Mouse (Mus musculus) thymus, adult 2 months (tissue): ENCODE measurements around the gene Ccdc117. TPM values are rescaled to one million over a fixed set of nuclear protein-coding genes. Genes with fewer than 3 reads are reported as not detected.

Experiments used
- DNase-seq: peaks from one replicate; pipeline ENCODE4 v3.0.0; 2021
- H3K27ac ChIP-seq: fragments of 200-500 bp; 2 replicates; pipeline ENCODE4 v1.5.1; 2012; ENCODE audit warnings: low read length, control low read depth; ENCODE audit not compliant: control insufficient read depth, insufficient read depth
- H3K27me3 ChIP-seq: fragments of 200-500 bp; 2 replicates; pipeline ENCODE4 v1.6.1; 2012; ENCODE audit warnings: mild to moderate bottlenecking, low read length, moderate library complexity, mixed read lengths; ENCODE audit not compliant: control insufficient read depth, insufficient read depth
- H3K36me3 ChIP-seq: fragments of 200-500 bp; 2 replicates; pipeline ENCODE4 v1.6.1; 2012; ENCODE audit warnings: mild to moderate bottlenecking, low read length, moderate library complexity; ENCODE audit not compliant: control insufficient read depth, insufficient read depth
- H3K4me1 ChIP-seq: fragments of 200-500 bp; replicated peaks from 2 replicates; pipeline ENCODE4 v1.6.1; 2012; ENCODE audit warnings: low read length; ENCODE audit not compliant: control insufficient read depth, insufficient read depth
- H3K4me3 ChIP-seq: fragments of 200-500 bp; 2 replicates; pipeline ENCODE4 v1.5.1; 2012; ENCODE audit warnings: mild to moderate bottlenecking, low read length, control low read depth, moderate library complexity; ENCODE audit not compliant: control insufficient read depth, insufficient read depth
- CTCF ChIP-seq: fragments of 200-500 bp; IDR thresholded peaks from 2 replicates; pipeline ENCODE4 v1.5.1; 2012; ENCODE audit warnings: mild to moderate bottlenecking, control low read depth, low read length, moderate library complexity, borderline replicate concordance; ENCODE audit not compliant: control insufficient read depth, poor library complexity, insufficient read depth; ENCODE audit errors: extremely low read depth
- POLR2A ChIP-seq: fragments of 200-500 bp; IDR thresholded peaks from 2 replicates; pipeline ENCODE4 v1.6.1; 2012; ENCODE audit warnings: mild to moderate bottlenecking, low read length, control low read depth, moderate library complexity; ENCODE audit not compliant: control insufficient read depth, poor library complexity, insufficient read depth; ENCODE audit errors: extremely low read depth
- WGBS: fragments of 180-500 bp; shearing (Covaris S2); methylation state at CpG from one replicate; pipeline ENCODE4 v1.1.7; 2018; 5-methylcytosine and 5-hydroxymethylcytosine counted together
- polyA plus RNA-seq: library from polyadenylated mRNA; depleted of rRNA; stranded (reverse); fragments of >200 nt; gene quantifications from 2 replicates; pipeline ENCODE4 v1.2.3, GENCODE M21; 2012

Gene Ccdc117
- polyA plus RNA-seq, 1 experiment, result 12.2 TPM

DNA sequence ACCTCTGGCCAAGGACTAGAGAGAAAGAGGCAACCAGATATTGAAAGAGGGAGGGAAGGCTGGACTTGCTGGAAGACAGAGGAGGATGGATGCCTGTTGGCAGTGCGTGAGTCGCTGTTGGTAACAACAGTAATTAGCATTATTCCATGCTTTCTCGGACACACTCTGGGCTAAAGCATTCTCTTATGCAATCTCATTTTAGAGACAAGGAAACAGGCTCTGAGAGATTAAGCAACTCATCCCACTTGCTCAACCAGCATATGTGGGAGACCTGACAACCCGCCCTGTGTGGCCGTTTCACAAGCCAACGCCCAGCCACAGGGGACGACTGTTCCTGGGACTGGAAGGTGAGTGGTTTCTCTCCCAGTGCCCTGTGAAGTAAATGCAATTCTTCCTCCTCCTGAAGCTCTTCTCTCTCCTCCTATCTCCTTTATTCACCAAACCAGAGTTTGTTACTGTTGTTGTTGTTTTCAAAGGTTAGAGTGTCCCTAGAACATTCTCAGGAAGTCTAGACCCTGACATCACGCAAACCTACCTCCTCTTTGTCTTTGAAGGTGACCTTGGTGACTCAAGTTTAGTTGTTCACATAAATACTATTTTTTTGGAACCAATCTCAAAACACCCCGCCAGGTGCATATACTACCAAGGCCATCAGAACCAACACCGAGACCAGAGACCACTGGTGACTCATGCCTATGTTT is 39.5 kb downstream of the Ccdc117 start:
- no peaks in the 10 kb centered on the region for H3K36me3 ChIP-seq
- peak overlapping the region; percentile 18; the same call in 1 of the 2 replicates for H3K27ac ChIP-seq
- DNase-seq, result no peak
- 82% methylated on average over 10 of the region's 10 CpGs for WGBS
- TF ChIP-seq POLR2A, result no peak
- no peak for TF ChIP-seq CTCF
- peaks cover 45% of the 10 kb centered on the region for H3K4me1 ChIP-seq
- no peaks in the 10 kb centered on the region for H3K27me3 ChIP-seq
- no peak overlapping the region for H3K4me3 ChIP-seq

DNA sequence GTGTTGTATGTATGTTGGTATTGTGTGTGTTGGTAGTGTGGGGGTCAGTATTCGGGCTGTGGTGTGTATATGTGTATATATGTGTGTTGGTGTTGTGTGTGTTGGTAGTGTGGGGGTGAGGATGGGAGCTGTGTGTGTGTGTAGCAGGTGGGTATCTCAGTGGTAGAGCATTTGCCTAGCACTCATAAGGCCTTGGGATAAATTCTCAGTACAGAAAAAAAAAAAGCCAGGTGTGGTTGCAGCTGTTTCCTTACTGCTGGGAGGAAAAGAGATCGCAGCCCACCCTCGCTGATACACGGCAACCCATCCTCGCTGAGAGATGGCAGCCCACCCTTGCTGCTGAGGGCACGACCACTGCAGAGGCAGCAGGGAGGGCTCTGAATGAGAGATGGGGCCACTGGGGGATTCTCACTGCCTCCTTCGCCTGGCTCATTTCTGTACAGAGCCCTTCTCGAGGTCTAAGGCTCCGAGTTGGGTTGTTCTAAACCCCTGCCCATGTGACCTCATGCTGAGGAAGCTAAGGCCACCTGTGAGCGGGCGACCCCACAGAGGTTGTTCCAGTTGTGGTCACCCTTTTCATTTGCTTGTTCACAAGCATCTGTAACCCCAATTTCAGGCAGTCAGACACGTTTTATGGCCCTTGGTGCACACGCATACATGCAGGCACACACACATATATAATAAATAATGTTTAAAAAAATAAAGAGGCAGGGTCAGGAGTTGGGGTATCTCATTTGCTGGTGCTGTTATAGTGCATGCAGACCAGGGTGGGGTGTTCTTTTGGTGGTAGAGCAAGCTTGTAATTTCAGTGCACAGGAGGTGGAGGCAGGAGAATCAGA is 40.9 kb downstream of the Ccdc117 start:
- H3K27ac ChIP-seq, result peak overlapping the region; percentile 72
- TF ChIP-seq CTCF (no peak), POLR2A (no peak)
- H3K27me3 ChIP-seq, result no peaks in the 10 kb centered on the region
- 13% methylated on average over 13 of the region's 13 CpGs for WGBS
- H3K4me1 ChIP-seq, result peaks cover 53% of the 10 kb centered on the region
- H3K36me3 ChIP-seq, result no peaks in the 10 kb centered on the region
- peak; percentile 63 for DNase-seq
- H3K4me3 ChIP-seq, result no peak overlapping the region

DNA sequence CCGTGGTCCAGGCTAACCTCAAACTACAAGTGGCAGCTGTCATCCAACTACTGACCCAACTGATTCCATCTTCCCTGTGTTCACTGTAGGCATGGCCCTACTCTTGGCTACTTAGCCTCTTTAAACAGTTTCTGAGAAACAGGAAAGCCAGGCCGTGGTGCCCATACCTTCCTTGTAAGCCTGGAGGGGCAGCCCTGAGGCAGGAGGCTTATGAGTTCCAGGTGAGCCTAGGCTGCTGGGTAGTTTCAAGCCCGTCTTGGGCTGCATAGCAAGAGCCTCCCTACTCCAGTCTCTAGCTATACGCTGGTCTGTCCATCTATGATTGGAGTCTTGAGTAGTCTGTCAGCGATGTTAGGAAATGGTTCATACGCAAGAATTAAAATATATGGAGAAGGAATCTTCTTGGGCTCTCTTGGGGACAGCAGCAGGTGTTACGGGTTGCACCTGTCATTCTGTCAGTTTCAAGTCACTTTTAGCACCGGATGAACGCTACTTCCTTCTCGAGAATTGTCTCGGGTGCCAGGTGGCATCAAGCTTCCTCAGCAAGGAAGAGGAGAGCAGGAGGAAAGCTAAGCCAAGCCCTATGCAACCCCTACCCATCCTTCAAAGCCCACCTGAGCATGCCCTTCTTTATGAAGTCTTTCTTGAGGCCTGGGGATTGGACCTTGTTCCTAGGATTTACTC is 41.9 kb downstream of the Ccdc117 start:
- Histone ChIP-seq H3K4me3 (no peak overlapping the region), H3K36me3 (no peaks in the 10 kb centered on the region), H3K4me1 (peaks cover 49% of the 10 kb centered on the region), H3K27me3 (no peaks in the 10 kb centered on the region), H3K27ac (peak overlapping the region; percentile 72)
- peak; percentile 72 for DNase-seq
- no peak for TF ChIP-seq POLR2A
- TF ChIP-seq CTCF, result no peak
- 16% methylated on average over 11 of the region's 11 CpGs for WGBS

DNA sequence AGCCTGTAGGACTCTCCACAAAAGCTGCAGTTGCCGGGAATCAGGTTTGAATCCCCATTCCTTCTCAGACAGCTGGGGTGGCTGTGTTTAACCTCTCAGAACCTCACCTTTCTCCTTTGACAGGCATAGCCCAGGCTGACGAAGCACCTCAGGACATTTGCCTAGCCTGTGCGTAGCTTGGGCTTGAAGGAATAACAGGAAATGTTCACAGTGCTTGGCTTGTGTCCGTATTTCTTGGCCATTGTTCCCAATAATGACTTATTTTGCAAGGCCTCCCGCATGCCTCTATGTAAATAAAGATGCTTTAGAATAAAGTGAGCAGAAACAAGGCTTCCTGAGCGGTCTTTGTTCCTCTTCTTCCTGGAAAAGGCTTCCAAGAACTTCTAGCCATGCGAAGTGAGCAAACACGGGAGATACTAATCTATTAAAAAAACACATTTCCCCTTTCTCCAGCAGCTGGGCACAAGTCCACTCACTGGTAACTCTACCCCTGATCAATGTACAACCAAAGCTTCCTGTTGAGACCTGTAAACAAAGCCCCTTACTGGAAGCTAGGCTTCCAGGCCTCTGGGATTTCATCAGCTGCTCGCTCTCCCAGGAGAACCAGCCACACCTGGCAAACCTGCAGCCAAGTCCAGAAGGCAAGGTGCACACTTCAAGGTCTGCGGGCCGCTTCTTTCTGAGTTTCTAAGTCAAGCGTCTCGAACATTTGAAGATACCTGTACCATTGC is 42.9 kb downstream of the Ccdc117 start:
- WGBS, result 62% methylated on average over 13 of the region's 13 CpGs
- Histone ChIP-seq H3K27ac (peak overlapping the region; percentile 72), H3K4me3 (no peak overlapping the region), H3K4me1 (peaks cover 49% of the 10 kb centered on the region), H3K27me3 (no peaks in the 10 kb centered on the region), H3K36me3 (no peaks in the 10 kb centered on the region)
- DNase-seq, result no peak
- TF ChIP-seq POLR2A, result no peak
- no peak for TF ChIP-seq CTCF

DNA sequence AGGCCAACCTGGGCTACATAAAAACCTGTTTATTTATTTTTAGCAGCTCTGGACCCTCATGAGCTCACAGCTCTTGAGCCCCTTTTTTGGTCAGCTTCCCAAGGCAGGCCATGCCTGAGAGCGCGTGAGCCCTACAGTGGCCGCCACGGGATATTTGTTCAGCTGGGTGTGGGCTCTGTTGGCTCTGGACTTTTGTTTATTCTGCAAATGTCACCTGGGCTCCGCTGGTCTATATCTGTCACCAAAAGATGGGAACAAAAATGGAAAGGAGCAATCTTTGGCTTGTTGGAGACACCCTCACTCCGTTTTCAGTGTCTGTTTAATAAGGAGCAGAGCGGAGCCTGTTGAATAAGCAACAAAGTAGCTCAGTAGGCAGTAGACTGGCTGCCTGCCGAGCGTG is 43.6 kb downstream of the Ccdc117 start:
- no peaks in the 10 kb centered on the region for H3K27me3 ChIP-seq

More for the DNA sequence above, 43.6 kb downstream of the Ccdc117 start:
- no peak for DNase-seq
- H3K4me3 ChIP-seq, result no peak overlapping the region
- H3K4me1 ChIP-seq, result peaks cover 49% of the 10 kb centered on the region
- no peak overlapping the region for H3K27ac ChIP-seq
- TF ChIP-seq POLR2A, result no peak
- TF ChIP-seq CTCF, result no peak
- no peaks in the 10 kb centered on the region for H3K36me3 ChIP-seq
- 98% methylated on average over 9 of the region's 9 CpGs for whole genome bisulfite sequencing
